Mouse (Mus musculus) limb, embryonic 12.5 days (tissue): ENCODE data around the gene Ermp1. TPM values are rescaled to one million over a fixed set of nuclear protein-coding genes. Genes with fewer than 3 reads are reported as not detected.
"Not testable (repeated sequence)": the region's sequence is repeated elsewhere in the genome, so short reads cannot be mapped to it uniquely, and the experiment has no call there.

Experiments
- ATAC-seq: fragments of 200-750 bp; cut with Nextera tagmentation; 2 replicates; pipeline ENCODE4 v1.8.0; 2017; ENCODE audit warnings: low read depth, moderate TSS enrichment; ENCODE audit not compliant: insufficient number of reproducible peaks, insufficient read depth, low FRiP score, low TSS enrichment
- H3K27ac ChIP-seq: fragments of 300-500 bp; sonication (generic); 2 replicates; pipeline ENCODE4 v1.5.1; 2016; ENCODE audit warnings: mild to moderate bottlenecking, moderate library complexity
- H3K27me3 ChIP-seq: fragments of 300-500 bp; sonication (generic); 2 replicates; pipeline ENCODE4 v1.6.1; 2016; ENCODE audit warnings: mild to moderate bottlenecking, moderate library complexity
- H3K36me3 ChIP-seq: fragments of 300-500 bp; sonication (generic); 2 replicates; pipeline ENCODE4 v1.6.1; 2016; ENCODE audit warnings: mild to moderate bottlenecking, moderate library complexity
- H3K4me1 ChIP-seq: fragments of 300-500 bp; sonication (generic); replicated peaks from 2 replicates; pipeline ENCODE4 v1.6.1; 2016
- H3K4me2 ChIP-seq: fragments of 300-500 bp; sonication (generic); 2 replicates; pipeline ENCODE4 v1.6.1; 2016; ENCODE audit warnings: mild to moderate bottlenecking, moderate library complexity
- H3K4me3 ChIP-seq: fragments of 300-500 bp; sonication (generic); replicated peaks from 2 replicates; pipeline ENCODE4 v1.5.1; 2016; ENCODE audit warnings: mild to moderate bottlenecking
- H3K9ac ChIP-seq: fragments of 300-500 bp; sonication (generic); replicated peaks from 2 replicates; pipeline ENCODE4 v1.6.1; 2016; ENCODE audit warnings: mild to moderate bottlenecking, moderate library complexity
- H3K9me3 ChIP-seq: fragments of 300-500 bp; sonication (generic); 2 replicates; pipeline ENCODE4 v1.6.1; 2016; ENCODE audit warnings: mild to moderate bottlenecking, moderate library complexity
- WGBS: fragments of 180-500 bp; shearing (Covaris S2); methylation state at CpG from one replicate; pipeline ENCODE4 v1.1.7; 2016; 5-methylcytosine and 5-hydroxymethylcytosine counted together
- polyA plus RNA-seq: library from polyadenylated mRNA; unstranded; fragments of >200 nt; fragmentation: Nextera tagmentation; extraction: Ambion mirVana; gene quantifications from 2 replicates; pipeline ENCODE4 v1.2.1, GENCODE M21; 2016

Ermp1 gene
- polyA plus RNA-seq, 1 experiment from 2014 or later: 18.3 TPM

DNA sequence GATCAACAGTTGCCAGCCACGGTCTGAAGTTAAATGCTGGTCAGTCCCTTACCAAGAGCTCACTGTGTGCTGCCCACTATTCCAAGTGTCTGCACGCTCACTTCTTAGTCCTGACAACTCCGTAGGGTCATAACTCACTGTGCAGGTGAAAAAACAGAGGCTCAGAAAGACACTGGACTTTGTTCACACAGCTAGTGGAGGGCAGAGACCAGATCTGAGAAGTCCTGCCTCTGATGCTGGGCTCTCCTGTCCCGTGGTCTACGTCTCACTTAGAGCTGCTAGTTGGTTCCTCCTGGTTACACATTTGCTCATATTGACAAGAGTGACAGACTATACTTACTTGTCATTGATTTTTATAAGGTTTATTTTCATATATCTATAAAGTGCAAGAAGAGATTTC, 49.2 kb downstream of the Ermp1 start:
- Histone ChIP-seq H3K4me1 (no peaks in the 10 kb centered on the region), H3K36me3 (peaks cover 80% of the 10 kb centered on the region), H3K9me3 (no peaks in the 10 kb centered on the region), H3K9ac (no peak overlapping the region), H3K27ac (no peak overlapping the region), H3K27me3 (no peaks in the 10 kb centered on the region), H3K4me3 (no peak overlapping the region), H3K4me2 (no peak overlapping the region)
- WGBS: 85% methylated on average over 5 of the region's 5 CpGs
- ATAC-seq: no peak

GRCm38 (mm10) chr19:29596985-29597384, 51.2 kb downstream of the Ermp1 start:
- H3K27me3 ChIP-seq: no peaks in the 10 kb centered on the region
- ATAC-seq: no peak
- H3K4me1 ChIP-seq: no peaks in the 10 kb centered on the region
- no peaks in the 10 kb centered on the region for H3K9me3 ChIP-seq
- H3K9ac ChIP-seq: no peak overlapping the region
- H3K4me2 ChIP-seq: no peak overlapping the region
- H3K27ac ChIP-seq: no peak overlapping the region
- peaks cover 61% of the 10 kb centered on the region for H3K36me3 ChIP-seq
- WGBS: 91% methylated on average over 2 of the region's 2 CpGs
- no peak overlapping the region for H3K4me3 ChIP-seq

DNA sequence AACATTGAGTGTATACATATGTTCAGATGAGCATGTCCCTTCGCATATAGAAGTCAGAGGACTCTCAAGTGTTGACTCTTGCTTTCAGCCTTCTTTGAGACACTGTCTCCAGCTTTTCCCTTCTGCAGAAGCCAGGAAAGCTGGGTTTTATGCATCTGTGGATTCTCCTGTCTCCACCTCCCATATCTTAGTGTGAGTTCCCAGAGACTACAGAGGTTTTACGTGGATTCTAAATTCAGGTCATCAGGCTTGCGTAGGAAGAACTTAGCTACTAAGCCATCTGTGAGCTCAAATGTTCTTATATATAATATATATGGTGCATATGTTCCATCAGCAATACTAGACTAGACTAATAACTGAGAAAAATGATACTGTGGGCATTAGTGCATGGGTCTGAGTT, 51.9 kb downstream of the Ermp1 start:
- no peaks in the 10 kb centered on the region for H3K27me3 ChIP-seq
- H3K36me3 ChIP-seq: peaks cover 63% of the 10 kb centered on the region
- no peaks in the 10 kb centered on the region for H3K4me1 ChIP-seq
- H3K9me3 ChIP-seq: no peaks in the 10 kb centered on the region
- no peak overlapping the region for H3K4me2 ChIP-seq
- no peak overlapping the region for H3K4me3 ChIP-seq
- ATAC-seq: no peak
- H3K27ac ChIP-seq: no peak overlapping the region
- WGBS: 94% methylated on average over 3 of the region's 3 CpGs
- no peak overlapping the region for H3K9ac ChIP-seq

- H3K36me3 ChIP-seq: peaks cover 58% of the 10 kb centered on the region
- H3K9me3 ChIP-seq, H3K4me2 ChIP-seq, ATAC-seq, H3K4me3 ChIP-seq, H3K27me3 ChIP-seq, H3K27ac ChIP-seq, H3K4me1 ChIP-seq, H3K9ac ChIP-seq: not testable (repeated sequence)
- 86% methylated on average over 3 of the region's 3 CpGs for WGBS
These were observed 54.4 kb downstream of the Ermp1 start for GRCm38 (mm10) chr19:29593783-29594182.

DNA sequence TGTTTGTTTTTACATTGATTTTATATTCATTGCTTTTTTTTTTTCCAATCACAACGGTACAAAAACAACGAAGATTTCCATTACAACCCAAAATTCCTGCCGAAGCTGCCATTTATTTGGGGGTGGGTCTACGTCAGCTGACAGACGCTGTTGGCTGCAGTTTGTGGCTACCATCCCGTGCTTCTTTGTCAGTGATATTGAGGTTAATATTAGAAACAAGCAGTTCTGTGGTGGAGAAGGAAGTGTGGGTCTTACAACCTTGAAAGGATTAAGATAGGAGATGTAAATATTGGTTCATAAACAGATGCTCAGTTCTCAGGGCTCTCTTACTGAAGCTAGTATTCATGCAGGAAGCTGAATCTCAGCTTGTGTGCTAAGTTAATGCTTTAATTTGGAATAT, 64.5 kb downstream of the Ermp1 start:
- no peaks in the 10 kb centered on the region for H3K27me3 ChIP-seq
- no peak for ATAC-seq
- H3K4me2 ChIP-seq: no peak overlapping the region
- no peak overlapping the region for H3K27ac ChIP-seq
- no peak overlapping the region for H3K9ac ChIP-seq
- peaks cover under 1% of the 10 kb centered on the region; the same call in 1 of the 2 replicates for H3K9me3 ChIP-seq
- 93% methylated on average over 6 of the region's 6 CpGs for WGBS
- no peak overlapping the region for H3K4me3 ChIP-seq
- peaks cover 72% of the 10 kb centered on the region for H3K36me3 ChIP-seq
- H3K4me1 ChIP-seq: no peaks in the 10 kb centered on the region

DNA sequence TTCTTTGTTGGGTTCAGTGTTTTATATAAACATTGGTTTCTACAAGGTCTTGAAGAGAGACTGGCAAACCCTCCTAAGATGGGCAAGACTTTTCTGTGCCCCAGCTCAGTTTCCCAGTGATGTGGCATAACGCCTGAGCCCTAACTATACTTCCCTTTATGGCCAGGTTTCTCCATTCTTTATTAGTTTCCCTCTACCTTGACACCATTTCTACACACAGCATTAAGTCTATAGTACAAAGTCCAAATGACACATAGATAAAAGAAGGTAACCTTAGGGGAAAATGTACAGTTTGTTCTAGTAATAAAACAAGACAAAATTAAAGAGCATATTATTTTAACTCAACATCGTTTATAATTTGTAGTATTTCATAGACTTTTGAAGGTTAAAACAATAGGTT, 65.8 kb downstream of the Ermp1 start:
- no peak for ATAC-seq
- H3K36me3 ChIP-seq: peaks cover 72% of the 10 kb centered on the region
- WGBS: 92% methylated on average over 2 of the region's 2 CpGs

GRCm38 (mm10) chr19:29566512-29566911, 81.7 kb downstream of the Ermp1 start:
- no peak for ATAC-seq
- Histone ChIP-seq H3K27ac (no peak overlapping the region), H3K27me3 (no peaks in the 10 kb centered on the region), H3K4me1 (no peaks in the 10 kb centered on the region), H3K9me3 (no peaks in the 10 kb centered on the region), H3K4me3 (no peak overlapping the region), H3K4me2 (no peak overlapping the region), H3K9ac (no peak overlapping the region), H3K36me3 (peaks cover 51% of the 10 kb centered on the region)
- WGBS: 73% methylated on average over 1 of the region's 1 CpGs

More for the DNA sequence above, 65.8 kb downstream of the Ermp1 start:
- no peak overlapping the region for H3K4me2 ChIP-seq
- no peaks in the 10 kb centered on the region for H3K9me3 ChIP-seq
- H3K4me1 ChIP-seq: no peaks in the 10 kb centered on the region
- no peak overlapping the region for H3K4me3 ChIP-seq
- H3K27me3 ChIP-seq: no peaks in the 10 kb centered on the region
- H3K27ac ChIP-seq: no peak overlapping the region
- no peak overlapping the region for H3K9ac ChIP-seq

GRCm38 (mm10) chr19:29563258-29563779, 84.9 kb downstream of the Ermp1 start:
- Histone ChIP-seq H3K4me3 (no peak overlapping the region), H3K27me3 (no peaks in the 10 kb centered on the region), H3K4me1 (no peaks in the 10 kb centered on the region), H3K4me2 (no peak overlapping the region), H3K36me3 (peaks cover 36% of the 10 kb centered on the region), H3K9ac (no peak overlapping the region), H3K27ac (no peak overlapping the region), H3K9me3 (no peaks in the 10 kb centered on the region)
- ATAC-seq: no peak
- WGBS: 75% methylated on average over 7 of the region's 7 CpGs

- WGBS: 72% methylated on average over 3 of the region's 3 CpGs
- Histone ChIP-seq H3K27me3 (no peaks in the 10 kb centered on the region), H3K4me1 (no peaks in the 10 kb centered on the region), H3K36me3 (peaks cover 31% of the 10 kb centered on the region), H3K4me2 (no peak overlapping the region), H3K27ac (no peak overlapping the region), H3K4me3 (no peak overlapping the region), H3K9me3 (no peaks in the 10 kb centered on the region), H3K9ac (no peak overlapping the region)
- ATAC-seq: no peak
These were observed 85.6 kb downstream of the Ermp1 start for GRCm38 (mm10) chr19:29562603-29563002.

DNA sequence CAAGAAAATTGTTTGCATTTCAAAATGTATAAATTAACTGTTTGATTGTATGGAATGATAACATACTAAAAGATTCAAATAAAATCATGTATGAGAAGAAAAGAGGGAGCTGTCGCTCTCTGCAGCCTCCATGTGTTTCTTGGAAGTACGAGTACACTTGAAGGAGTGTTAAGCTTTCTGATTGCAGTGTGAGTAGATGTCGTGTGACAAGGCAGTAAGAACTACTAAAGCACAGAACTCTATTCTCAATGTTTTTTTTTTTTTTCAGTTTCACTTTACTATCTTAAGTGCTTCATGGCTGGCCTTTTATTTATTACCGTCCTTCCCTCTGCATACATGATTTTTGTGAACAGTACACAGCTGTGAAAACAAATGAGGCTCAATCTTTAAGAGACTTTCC, 86.0 kb downstream of the Ermp1 start:
- no peak for ATAC-seq
- peaks cover 28% of the 10 kb centered on the region for H3K36me3 ChIP-seq
- H3K27ac ChIP-seq: no peak overlapping the region
- H3K9me3 ChIP-seq: no peaks in the 10 kb centered on the region
- no peak overlapping the region for H3K4me3 ChIP-seq
- no peak overlapping the region for H3K9ac ChIP-seq
- H3K4me1 ChIP-seq: no peaks in the 10 kb centered on the region
- 82% methylated on average over 4 of the region's 4 CpGs for whole genome bisulfite sequencing
- H3K4me2 ChIP-seq: no peak overlapping the region
- H3K27me3 ChIP-seq: no peaks in the 10 kb centered on the region
